Mouse (Mus musculus): ENCODE data around the gene Cldn13. TPM values are rescaled to one million over a fixed set of nuclear protein-coding genes. Genes with fewer than 3 reads are reported as not detected.

Cldn13 gene
- polyA plus RNA-seq, 1 experiment from 2014 or later, result 2.7 TPM

DNA sequence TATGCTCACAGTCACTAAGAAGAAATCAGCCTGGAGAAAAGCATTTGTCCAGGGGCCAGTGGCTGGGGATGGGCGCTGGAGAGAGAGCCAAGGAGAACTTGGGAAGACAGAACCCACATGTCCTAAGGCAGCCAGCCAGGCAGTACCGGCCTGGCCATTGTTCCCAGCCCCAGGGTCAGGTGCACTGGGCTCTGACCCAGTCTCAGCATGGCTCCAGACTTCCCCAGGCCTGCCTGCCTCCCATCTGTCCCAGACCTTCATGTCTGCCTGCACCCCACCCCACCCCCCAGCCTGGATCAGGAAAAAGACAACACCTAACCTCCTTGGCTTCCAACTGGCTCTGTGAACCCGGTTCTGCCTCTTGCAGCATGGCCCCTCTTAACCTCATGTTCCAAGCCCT, 32.2 kb downstream of the Cldn13 start:
- no peaks in the 10 kb centered on the region for H3K4me1 ChIP-seq
- peaks cover 6% of the 10 kb centered on the region; the same call in 1 of the 2 replicates for H3K9me3 ChIP-seq
- H3K36me3 ChIP-seq, result no peaks in the 10 kb centered on the region
- no peak overlapping the region for H3K4me2 ChIP-seq (replicated peaks)
- H3K9ac ChIP-seq, result no peak overlapping the region
- no peak overlapping the region for H3K27ac ChIP-seq
- no peaks in the 10 kb centered on the region for H3K27me3 ChIP-seq (replicated peaks)
- H3K4me3 ChIP-seq, result no peak overlapping the region
- no peak for ATAC-seq (ENCODE audit: low FRiP score, low read depth)
- WGBS, result 74% methylated on average over 3 of the region's 3 CpGs

DNA sequence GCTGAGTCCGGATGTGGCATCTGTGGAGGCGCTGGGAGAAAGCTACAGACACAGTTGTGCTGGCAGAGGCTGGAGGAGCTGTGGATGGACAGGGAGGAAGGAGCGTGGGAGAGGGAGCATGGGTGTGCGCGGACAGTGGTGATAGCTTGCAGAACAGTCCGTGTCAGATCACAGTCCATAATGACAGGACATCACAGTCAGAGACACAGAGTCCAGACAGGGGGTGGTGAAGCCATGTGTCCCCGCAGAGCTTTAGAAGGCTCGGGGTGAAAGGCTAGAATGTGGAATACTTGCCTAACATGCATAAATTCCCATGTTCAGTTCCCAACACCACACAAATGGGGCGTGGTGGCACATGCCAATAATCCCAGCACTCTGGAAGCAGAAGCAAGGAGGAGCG, 38.5 kb downstream of the Cldn13 start:
- Histone ChIP-seq H3K4me2 (replicated peaks) (no peak overlapping the region), H3K9ac (no peak overlapping the region), H3K27me3 (replicated peaks) (no peaks in the 10 kb centered on the region), H3K36me3 (no peaks in the 10 kb centered on the region), H3K4me1 (no peaks in the 10 kb centered on the region), H3K27ac (no peak overlapping the region), H3K9me3 (peaks cover 6% of the 10 kb centered on the region; the same call in 1 of the 2 replicates), H3K4me3 (no peak overlapping the region)
- ATAC-seq (ENCODE audit: low FRiP score, low read depth), result no peak
- 80% methylated on average over 10 of the region's 10 CpGs for WGBS

DNA sequence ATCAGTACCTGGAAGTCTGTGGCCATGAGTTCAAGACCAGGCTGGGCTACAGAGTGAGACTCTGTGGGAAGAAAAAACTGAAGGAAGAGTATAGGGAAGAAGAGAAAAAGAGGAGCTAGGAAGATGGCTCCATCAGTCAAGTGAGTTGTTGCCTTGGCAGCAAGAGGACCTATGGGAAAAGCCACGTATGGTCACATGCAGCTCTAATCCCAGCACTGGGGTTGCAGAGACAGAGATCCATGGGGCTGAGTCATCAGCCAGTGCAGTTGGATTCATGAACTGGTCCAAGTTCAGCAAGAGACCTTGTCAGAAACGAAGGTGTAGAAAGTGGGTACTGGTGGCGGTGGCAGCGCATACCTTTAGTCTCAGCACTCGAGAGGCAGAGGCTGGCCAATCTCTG, 40.1 kb downstream of the Cldn13 start:
- H3K36me3 ChIP-seq, result no peaks in the 10 kb centered on the region
- no peak overlapping the region for H3K9ac ChIP-seq
- no peak overlapping the region for H3K4me2 ChIP-seq (replicated peaks)
- no peak overlapping the region for H3K27ac ChIP-seq
- no peaks in the 10 kb centered on the region for H3K9me3 ChIP-seq
- no peak overlapping the region for H3K4me3 ChIP-seq
- 91% methylated on average over 5 of the region's 5 CpGs for WGBS
- ATAC-seq (ENCODE audit: low FRiP score, low read depth), result no peak
- no peaks in the 10 kb centered on the region for H3K4me1 ChIP-seq
- H3K27me3 ChIP-seq (replicated peaks), result no peaks in the 10 kb centered on the region

DNA sequence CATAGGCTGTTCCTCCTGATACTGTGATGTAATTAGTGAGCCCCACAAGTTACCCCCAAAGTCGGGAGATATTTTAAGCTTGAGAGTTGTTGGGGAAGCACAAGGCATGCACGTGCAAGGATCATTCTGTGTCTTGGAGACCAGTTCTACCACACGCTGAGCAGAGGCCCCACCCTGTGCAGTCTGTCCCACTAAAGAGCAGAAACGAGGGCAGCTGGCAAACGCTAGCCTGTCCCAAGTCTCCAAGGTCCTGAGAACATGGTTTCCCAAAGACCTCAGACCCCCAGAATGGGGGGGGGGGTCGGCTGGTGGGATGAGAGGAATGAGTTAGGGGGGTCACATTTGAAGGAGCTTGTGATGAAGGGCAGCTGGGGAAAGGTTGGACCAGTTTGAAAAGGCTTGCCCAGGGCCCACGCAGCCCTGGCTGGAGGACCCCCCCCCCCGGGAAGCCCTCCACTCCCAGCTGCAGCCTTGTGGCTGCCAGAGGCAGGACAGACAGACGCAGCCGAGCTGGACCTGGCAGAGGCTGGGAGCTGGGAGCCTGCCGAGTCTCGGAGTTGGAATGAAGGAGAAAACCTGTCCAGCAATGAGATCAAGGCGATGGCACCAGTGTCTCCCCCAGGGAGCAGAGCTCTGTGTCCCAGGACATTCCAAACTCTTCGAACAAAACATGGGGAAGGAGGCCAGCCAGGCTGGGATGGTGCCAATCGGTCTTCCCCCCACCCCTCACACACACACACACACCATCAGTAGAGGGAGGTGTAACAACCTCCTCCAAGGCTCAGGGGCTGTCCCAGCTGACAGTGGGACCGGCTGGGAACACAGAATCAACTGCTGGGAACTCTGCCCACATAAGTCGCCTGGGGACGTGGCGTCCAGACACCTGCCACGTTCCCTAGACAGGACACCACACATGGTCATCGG, 41.1 kb downstream of the Cldn13 start:
- Histone ChIP-seq H3K27me3 (replicated peaks) (no peaks in the 10 kb centered on the region), H3K9me3 (no peaks in the 10 kb centered on the region), H3K4me1 (no peaks in the 10 kb centered on the region), H3K4me3 (no peak overlapping the region), H3K4me2 (replicated peaks) (no peak overlapping the region), H3K36me3 (no peaks in the 10 kb centered on the region), H3K9ac (no peak overlapping the region), H3K27ac (no peak overlapping the region)
- ATAC-seq (ENCODE audit: low FRiP score, low read depth), result no peak
- WGBS, result 76% methylated on average over 21 of the region's 21 CpGs

DNA sequence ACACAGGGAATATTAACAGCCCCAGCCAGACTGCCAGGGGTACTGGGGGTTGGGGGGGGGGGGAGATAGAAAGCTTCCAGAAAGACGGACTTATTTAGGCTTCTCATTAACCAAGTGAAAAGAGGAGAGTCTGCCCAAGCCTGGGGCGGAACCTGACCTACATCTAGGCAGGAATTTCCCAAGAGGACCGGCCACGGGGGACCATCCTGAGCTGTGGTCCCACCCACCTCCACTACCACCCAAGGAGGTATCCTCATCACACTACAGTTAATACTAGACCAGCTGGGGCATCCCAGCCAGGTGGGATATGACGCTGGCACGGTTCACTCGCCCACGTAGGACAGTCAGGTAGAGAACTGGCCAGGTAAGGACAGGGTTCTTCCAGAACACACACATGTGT, 42.3 kb downstream of the Cldn13 start:
- no peak for ATAC-seq (ENCODE audit: low FRiP score, low read depth)
- no peaks in the 10 kb centered on the region for H3K27me3 ChIP-seq (replicated peaks)
- no peak overlapping the region for H3K4me3 ChIP-seq
- WGBS, result 85% methylated on average over 8 of the region's 8 CpGs
- no peaks in the 10 kb centered on the region for H3K4me1 ChIP-seq
- no peaks in the 10 kb centered on the region for H3K36me3 ChIP-seq
- H3K27ac ChIP-seq, result no peak overlapping the region
- no peaks in the 10 kb centered on the region for H3K9me3 ChIP-seq
- H3K9ac ChIP-seq, result no peak overlapping the region
- H3K4me2 ChIP-seq (replicated peaks), result no peak overlapping the region

DNA sequence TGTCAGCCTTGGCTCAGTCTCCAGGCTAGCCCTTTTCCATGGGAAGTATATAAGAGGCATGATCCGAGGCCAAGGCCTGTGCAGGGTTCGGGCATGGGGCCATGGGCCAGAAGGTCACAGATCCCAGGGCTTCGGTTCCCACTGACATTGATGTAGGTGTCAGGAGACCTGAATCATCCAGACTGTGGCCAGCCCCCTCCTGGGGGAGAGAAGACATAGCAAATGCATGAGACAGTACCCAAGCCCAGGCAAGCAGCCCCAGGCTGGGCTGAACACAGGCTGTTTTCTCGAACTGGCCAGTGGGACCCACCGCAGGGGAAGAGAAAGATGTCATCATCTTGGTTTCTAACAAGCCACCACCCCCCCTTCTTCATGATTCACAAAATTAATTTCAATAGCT, 42.7 kb downstream of the Cldn13 start:
- Histone ChIP-seq H3K9ac (no peak overlapping the region), H3K4me3 (no peak overlapping the region), H3K4me2 (replicated peaks) (no peak overlapping the region), H3K36me3 (no peaks in the 10 kb centered on the region), H3K4me1 (no peaks in the 10 kb centered on the region), H3K9me3 (no peaks in the 10 kb centered on the region), H3K27ac (no peak overlapping the region), H3K27me3 (replicated peaks) (no peaks in the 10 kb centered on the region)
- WGBS, result 82% methylated on average over 5 of the region's 5 CpGs
- no peak for ATAC-seq (ENCODE audit: low FRiP score, low read depth)

DNA sequence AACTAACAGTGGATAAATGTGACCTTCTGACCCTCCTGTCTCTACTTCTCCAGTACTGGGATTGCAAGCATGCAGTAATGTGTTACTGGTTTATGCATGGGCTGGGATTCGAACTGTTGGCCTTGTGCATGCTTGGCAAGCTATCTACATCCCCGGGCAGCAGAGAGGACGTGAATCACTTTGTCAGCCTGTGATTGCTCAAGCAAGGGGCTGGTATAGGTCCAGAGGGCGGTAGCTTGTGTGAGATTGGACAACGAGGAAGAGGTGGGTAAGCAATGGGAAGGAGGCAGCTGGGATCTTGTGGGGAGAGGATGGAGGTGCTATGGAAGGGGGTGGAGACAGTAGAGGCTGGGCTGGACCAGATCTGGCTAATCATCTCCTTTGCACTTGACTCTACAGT, 46.8 kb downstream of the Cldn13 start:
- no peaks in the 10 kb centered on the region for H3K4me1 ChIP-seq

DNA sequence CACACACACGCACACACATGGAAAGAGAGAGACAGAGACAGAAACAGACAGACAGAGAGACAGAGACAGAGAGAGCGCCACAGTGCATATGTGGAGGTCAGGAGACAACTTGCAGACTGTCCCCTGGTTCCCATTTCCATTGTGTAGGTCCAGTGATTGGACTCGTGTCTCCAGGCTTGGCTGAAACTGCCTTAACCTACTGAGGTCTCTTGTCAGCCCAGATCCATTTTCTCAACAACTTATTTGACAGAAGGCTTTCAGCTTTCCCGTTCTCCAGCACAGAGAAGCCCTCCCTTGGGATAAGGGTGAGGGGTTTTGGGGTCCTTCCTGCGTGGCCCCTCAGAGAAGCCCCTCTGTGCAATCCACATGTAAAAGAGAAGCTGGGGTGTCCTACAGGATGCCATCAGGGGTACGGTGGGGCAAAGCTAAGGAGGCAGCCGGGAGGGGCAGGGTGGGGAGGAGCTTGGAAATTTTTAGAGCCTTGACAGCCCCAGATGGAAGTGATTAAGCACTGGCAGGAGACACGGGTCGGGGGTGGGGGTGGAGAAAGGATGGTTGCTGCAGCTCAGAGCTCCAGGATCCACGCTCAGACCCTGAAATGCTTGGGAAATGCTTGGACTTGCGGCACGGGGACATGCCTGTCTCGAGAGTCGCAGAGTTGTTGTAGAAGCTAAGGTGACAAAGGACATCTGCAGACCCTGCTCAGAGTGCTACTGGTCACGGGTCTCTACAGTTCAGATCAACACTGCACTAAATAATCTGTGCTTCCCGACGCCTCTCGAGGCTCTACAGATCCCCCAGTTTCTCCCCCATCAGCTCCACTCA, 47.8 kb downstream of the Cldn13 start:
- H3K27ac ChIP-seq, result no peak overlapping the region
- H3K36me3 ChIP-seq, result no peaks in the 10 kb centered on the region
- H3K4me2 ChIP-seq (replicated peaks), result no peak overlapping the region
- no peaks in the 10 kb centered on the region for H3K4me1 ChIP-seq
- no peak for ATAC-seq (ENCODE audit: low FRiP score, low read depth)
- no peak overlapping the region for H3K9ac ChIP-seq
- no peaks in the 10 kb centered on the region for H3K27me3 ChIP-seq (replicated peaks)
- no peaks in the 10 kb centered on the region for H3K9me3 ChIP-seq
- WGBS, result 58% methylated on average over 18 of the region's 18 CpGs
- H3K4me3 ChIP-seq, result no peak overlapping the region

More for the DNA sequence above, 46.8 kb downstream of the Cldn13 start:
- WGBS, result 84% methylated on average over 5 of the region's 5 CpGs
- H3K4me3 ChIP-seq, result no peak overlapping the region
- H3K27me3 ChIP-seq (replicated peaks), result no peaks in the 10 kb centered on the region
- no peaks in the 10 kb centered on the region for H3K36me3 ChIP-seq
- no peaks in the 10 kb centered on the region for H3K9me3 ChIP-seq
- no peak overlapping the region for H3K9ac ChIP-seq
- ATAC-seq (ENCODE audit: low FRiP score, low read depth), result no peak
- H3K4me2 ChIP-seq (replicated peaks), result no peak overlapping the region
- no peak overlapping the region for H3K27ac ChIP-seq

DNA sequence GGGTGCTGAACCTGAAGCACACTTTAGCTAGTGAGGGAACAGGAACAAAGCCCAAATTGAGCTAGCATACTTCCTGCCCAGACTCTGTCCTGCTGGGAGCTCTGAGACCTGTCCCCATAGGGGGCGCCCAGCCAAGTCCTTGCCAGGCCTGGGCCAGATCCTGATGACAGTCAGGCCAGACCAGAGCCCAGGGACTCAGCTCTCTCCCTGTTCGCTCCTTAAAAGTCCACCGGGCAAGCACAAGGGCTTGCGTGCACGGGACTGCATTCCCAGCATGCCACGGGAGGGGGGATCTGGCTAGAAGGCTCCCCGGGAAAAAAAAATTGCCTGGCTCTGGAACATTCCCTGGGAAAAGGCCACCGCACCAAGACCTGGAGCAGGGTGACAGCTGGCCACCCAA, 50.2 kb downstream of the Cldn13 start:
- H3K9me3 ChIP-seq, result no peaks in the 10 kb centered on the region
- no peaks in the 10 kb centered on the region for H3K4me1 ChIP-seq
- no peak overlapping the region for H3K4me3 ChIP-seq
- H3K9ac ChIP-seq, result no peak overlapping the region
- H3K36me3 ChIP-seq, result no peaks in the 10 kb centered on the region
- H3K27me3 ChIP-seq (replicated peaks), result no peaks in the 10 kb centered on the region
- H3K27ac ChIP-seq, result no peak overlapping the region
- 62% methylated on average over 8 of the region's 8 CpGs for WGBS
- ATAC-seq (ENCODE audit: low FRiP score, low read depth), result no peak
- H3K4me2 ChIP-seq (replicated peaks), result no peak overlapping the region

Other genes with a start within 250 kb of the Cldn13 start
- gene Limk1, start 226.9 kb downstream of the Cldn13 start, polyA plus RNA-seq (2016; fragmentation: Nextera tagmentation; extraction: Ambion mirVana), result 18.8 and 24.3 TPM in 2 replicates
- 6.0 and 6.6 TPM in 2 replicates for gene Eln, start 168.2 kb downstream of the Cldn13 start, polyA plus RNA-seq (2016; fragmentation: Nextera tagmentation; extraction: Ambion mirVana)
- not detected in 2 replicates for gene Tmem270, start 8.8 kb downstream of the Cldn13 start, polyA plus RNA-seq (2016; fragmentation: Nextera tagmentation; extraction: Ambion mirVana)
- gene Mettl27, start 16.8 kb upstream of the Cldn13 start, polyA plus RNA-seq (2016; fragmentation: Nextera tagmentation; extraction: Ambion mirVana), result 8.8 and 10.1 TPM in 2 replicates
- gene Cldn4, start 31.4 kb upstream of the Cldn13 start, polyA plus RNA-seq (2016; fragmentation: Nextera tagmentation; extraction: Ambion mirVana), result 2.0 and 2.1 TPM in 2 replicates
- 1.7 and 1.9 TPM in 2 replicates for gene Cldn3, start 70.7 kb upstream of the Cldn13 start, polyA plus RNA-seq (2016; fragmentation: Nextera tagmentation; extraction: Ambion mirVana)
- 51.6 and 56.3 TPM in 2 replicates for gene Abhd11, start 93.6 kb upstream of the Cldn13 start, polyA plus RNA-seq (2016; fragmentation: Nextera tagmentation; extraction: Ambion mirVana)
- gene Stx1a, start 108.0 kb upstream of the Cldn13 start, polyA plus RNA-seq (2016; fragmentation: Nextera tagmentation; extraction: Ambion mirVana), result 41.6 and 54.5 TPM in 2 replicates
- gene Dnajc30, start 148.7 kb upstream of the Cldn13 start, polyA plus RNA-seq (2016; fragmentation: Nextera tagmentation; extraction: Ambion mirVana), result 30.3 and 32.2 TPM in 2 replicates
- 106 and 112 TPM in 2 replicates for gene Bud23, start 149.4 kb upstream of the Cldn13 start, polyA plus RNA-seq (2016; fragmentation: Nextera tagmentation; extraction: Ambion mirVana)
- 37.0 and 37.8 TPM in 2 replicates for gene Vps37d, start 162.7 kb upstream of the Cldn13 start, polyA plus RNA-seq (2016; fragmentation: Nextera tagmentation; extraction: Ambion mirVana)
- gene Mlxipl, start 174.4 kb upstream of the Cldn13 start, polyA plus RNA-seq (2016; fragmentation: Nextera tagmentation; extraction: Ambion mirVana), result 0.58 and 0.66 TPM in 2 replicates
- 23.6 and 23.8 TPM in 2 replicates for gene Tbl2, start 234.1 kb upstream of the Cldn13 start, polyA plus RNA-seq (2016; fragmentation: Nextera tagmentation; extraction: Ambion mirVana)

All from neural tube, embryonic 12.5 days (tissue).